Mouse (Mus musculus) bone marrow, adult 2 months (tissue): ENCODE results near the gene Arhgap18. TPM values are rescaled to one million over a fixed set of nuclear protein-coding genes. Genes with fewer than 3 reads are reported as not detected.

Experiments
- H3K27ac ChIP-seq: fragments of 200-500 bp; 2 replicates; pipeline ENCODE4 v1.5.1; 2012; ENCODE audit warnings: low read depth, mild to moderate bottlenecking, control low read depth, inconsistent platforms, low read length; ENCODE audit not compliant: control insufficient read depth, poor library complexity, insufficient read depth
- H3K4me1 ChIP-seq: fragments of 200-500 bp; 2 replicates; pipeline ENCODE4 v1.6.1; 2011; ENCODE audit warnings: low read length; ENCODE audit not compliant: control insufficient read depth, insufficient read depth
- H3K4me3 ChIP-seq: fragments of 200-500 bp; replicated peaks from 2 replicates; pipeline ENCODE3; 2011; ENCODE audit warnings: mild to moderate bottlenecking, low read depth, low read length, control low read depth; ENCODE audit not compliant: control insufficient read depth
- CTCF ChIP-seq: fragments of 200-500 bp; IDR thresholded peaks from 2 replicates; pipeline ENCODE4 v1.5.1; 2011; ENCODE audit warnings: low read length, control low read depth; ENCODE audit not compliant: control insufficient read depth, insufficient read depth
- POLR2A ChIP-seq: fragments of 200-500 bp; IDR thresholded peaks from 2 replicates; pipeline ENCODE4 v1.6.1; 2011; ENCODE audit warnings: low read depth, mild to moderate bottlenecking, control low read depth, low read length, borderline replicate concordance; ENCODE audit not compliant: control insufficient read depth
- WGBS: fragments of 180-500 bp; shearing (Covaris S2); methylation state at CpG from one replicate; pipeline ENCODE4 v1.1.7; 2018; 5-methylcytosine and 5-hydroxymethylcytosine counted together
- polyA plus RNA-seq: library from polyadenylated mRNA; stranded (reverse); fragments of >200 nt; gene quantifications from 2 replicates; pipeline ENCODE4 v1.2.4, GENCODE M21; 2011; ENCODE audit warnings: low replicate concordance; ENCODE audit not compliant: missing spikeins, insufficient read depth, insufficient read length

Gene Arhgap18
- polyA plus RNA-seq, 1 experiment = 22.4 TPM

DNA sequence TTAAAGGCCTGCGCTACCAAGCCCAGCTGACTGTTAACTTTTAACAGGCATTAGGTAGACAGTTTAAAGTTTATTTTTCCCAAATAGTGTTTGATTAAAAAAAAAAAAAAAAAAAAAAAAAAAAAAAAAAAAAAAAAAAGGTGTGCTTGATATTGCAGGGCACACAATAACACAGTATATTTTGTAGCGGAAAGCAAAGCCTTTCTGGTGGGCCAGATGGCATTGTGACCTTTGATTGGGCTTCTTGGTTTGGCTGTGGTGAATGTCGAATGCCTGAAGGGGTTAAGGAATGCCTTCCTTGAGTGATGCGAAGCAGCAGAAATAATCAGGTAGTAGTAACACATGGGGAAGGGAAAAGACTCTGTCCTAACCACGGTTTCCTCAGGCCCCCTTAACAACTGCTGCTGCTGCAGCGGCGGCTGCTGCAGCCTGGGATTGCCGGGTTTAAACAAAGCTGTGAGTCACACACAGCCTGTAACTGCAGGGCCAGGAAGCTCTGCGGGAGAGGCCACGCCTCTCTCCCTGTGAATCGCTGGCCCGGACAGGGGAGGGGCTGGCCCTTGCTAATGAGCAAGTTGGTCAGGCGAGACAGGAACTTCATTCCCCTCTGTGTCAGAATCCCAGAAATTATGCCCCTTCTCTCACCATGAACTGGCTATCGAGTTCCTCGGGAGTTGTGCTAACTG is 18.9 kb downstream of the Arhgap18 start:
- peak overlapping the region; percentile 73 for H3K4me3 ChIP-seq
- 7% methylated on average over 15 of the region's 15 CpGs for WGBS
- H3K4me1 ChIP-seq = no peaks in the 10 kb centered on the region; the same call in 1 of the 2 replicates
- TF ChIP-seq POLR2A (peak; percentile 79; the same call in 1 of the 2 replicates), CTCF (no peak)
- peak overlapping the region; percentile 52 for H3K27ac ChIP-seq

GRCm38 (mm10) chr10:26772624-26773540 is 19.7 kb downstream of the Arhgap18 start:
- Histone ChIP-seq H3K27ac (peak overlapping the region; percentile 52), H3K4me3 (peak overlapping the region; percentile 73), H3K4me1 (no peaks in the 10 kb centered on the region; the same call in 1 of the 2 replicates)
- WGBS = under 1% methylated on average over 22 of the region's 22 CpGs
- TF ChIP-seq POLR2A (no peak), CTCF (no peak)

GRCm38 (mm10) chr10:26773541-26773940 is 20.3 kb downstream of the Arhgap18 start:
- WGBS = 45% methylated on average over 5 of the region's 5 CpGs
- TF ChIP-seq CTCF (no peak), POLR2A (no peak)
- H3K4me3 ChIP-seq = no peak overlapping the region
- H3K4me1 ChIP-seq = no peaks in the 10 kb centered on the region; the same call in 1 of the 2 replicates
- H3K27ac ChIP-seq = no peak overlapping the region

DNA sequence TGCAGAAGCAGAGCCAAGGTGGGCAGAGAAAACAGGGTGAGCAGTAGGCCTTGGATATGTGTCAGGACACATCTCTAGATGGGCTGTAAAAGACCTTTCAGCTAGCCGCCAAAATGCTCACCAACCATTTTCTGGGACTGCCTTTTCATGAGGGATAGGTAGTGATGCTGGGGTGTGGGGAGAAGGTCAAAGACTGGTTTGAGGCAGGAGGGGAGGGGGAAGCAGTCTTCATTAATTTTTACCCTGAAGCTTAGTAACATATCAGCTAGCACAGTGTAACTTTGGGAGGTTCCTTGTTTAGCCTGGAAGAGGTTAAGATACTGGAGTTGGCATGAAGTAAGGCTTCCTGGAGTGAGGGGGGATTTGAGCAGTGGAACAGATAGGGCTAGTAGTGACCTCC is 21.0 kb downstream of the Arhgap18 start:
- H3K4me3 ChIP-seq = no peak overlapping the region
- no peak for TF ChIP-seq POLR2A
- no peak for TF ChIP-seq CTCF
- H3K4me1 ChIP-seq = no peaks in the 10 kb centered on the region; the same call in 1 of the 2 replicates
- no peak overlapping the region for H3K27ac ChIP-seq
- WGBS = 71% methylated on average over 1 of the region's 1 CpGs

DNA sequence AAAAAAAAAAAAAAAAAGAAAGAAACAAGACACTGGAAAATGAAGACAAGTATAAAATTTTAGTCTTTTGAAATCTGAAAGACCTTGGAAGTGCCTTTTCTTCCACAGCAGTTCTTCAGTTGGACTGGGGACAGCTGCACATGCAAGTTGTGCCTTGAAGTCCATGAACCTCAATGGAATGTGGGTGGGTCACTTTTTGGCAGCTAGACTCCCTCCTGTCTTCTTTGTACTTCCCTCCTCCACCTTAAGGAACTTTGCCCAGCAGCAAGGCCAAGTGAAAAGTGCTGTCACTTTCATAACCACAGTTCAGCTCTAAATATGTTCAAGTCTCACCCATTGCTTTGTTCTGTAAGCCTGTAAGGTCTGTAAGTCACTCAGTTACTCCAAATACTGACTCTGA is 23.2 kb downstream of the Arhgap18 start:
- TF ChIP-seq CTCF (no peak), POLR2A (no peak)
- H3K27ac ChIP-seq = no peak overlapping the region
- H3K4me3 ChIP-seq = no peak overlapping the region
- peaks cover 2% of the 10 kb centered on the region; the same call in 1 of the 2 replicates for H3K4me1 ChIP-seq

GRCm38 (mm10) chr10:26780581-26780980 is 27.4 kb downstream of the Arhgap18 start:
- Histone ChIP-seq H3K4me1 (peaks cover 2% of the 10 kb centered on the region; the same call in 1 of the 2 replicates), H3K4me3 (no peak overlapping the region), H3K27ac (no peak overlapping the region; the same call in 1 of the 2 replicates)
- 3% methylated on average over 3 of the region's 3 CpGs for WGBS
- TF ChIP-seq CTCF = no peak

- Histone ChIP-seq H3K4me1 (peaks cover 2% of the 10 kb centered on the region), H3K27ac (no peak overlapping the region), H3K4me3 (no peak overlapping the region)
- TF ChIP-seq POLR2A = no peak
- no peak for TF ChIP-seq CTCF
- 66% methylated on average over 2 of the region's 2 CpGs for WGBS
Observed at GRCm38 (mm10) chr10:26789680-26790079, 36.5 kb downstream of the Arhgap18 start.

DNA sequence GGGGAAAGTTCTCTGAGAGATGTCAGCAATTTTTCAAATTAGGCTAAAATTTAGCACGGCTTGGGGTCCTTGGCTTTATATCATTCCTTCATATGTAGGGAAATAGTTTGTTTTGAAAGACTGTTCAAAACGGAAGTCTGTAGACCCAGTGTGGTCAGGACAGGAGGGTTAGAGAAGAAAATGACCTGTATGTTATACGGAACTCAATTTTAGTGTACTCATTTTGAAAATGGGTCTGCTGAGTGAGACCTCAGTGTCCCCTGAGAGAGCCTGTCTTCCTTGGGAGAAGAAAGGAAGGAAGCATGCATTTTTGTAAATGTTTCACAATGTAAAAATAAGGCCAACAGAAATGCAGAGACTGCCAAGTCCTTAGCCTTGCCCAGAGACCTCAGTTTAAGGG is 38.6 kb downstream of the Arhgap18 start:
- Histone ChIP-seq H3K27ac (no peak overlapping the region), H3K4me1 (peaks cover 2% of the 10 kb centered on the region), H3K4me3 (no peak overlapping the region)
- 14% methylated on average over 3 of the region's 3 CpGs for WGBS
- TF ChIP-seq POLR2A (no peak), CTCF (no peak)
